Mouse (Mus musculus): ENCODE results near the gene Dnah6.

DNA sequence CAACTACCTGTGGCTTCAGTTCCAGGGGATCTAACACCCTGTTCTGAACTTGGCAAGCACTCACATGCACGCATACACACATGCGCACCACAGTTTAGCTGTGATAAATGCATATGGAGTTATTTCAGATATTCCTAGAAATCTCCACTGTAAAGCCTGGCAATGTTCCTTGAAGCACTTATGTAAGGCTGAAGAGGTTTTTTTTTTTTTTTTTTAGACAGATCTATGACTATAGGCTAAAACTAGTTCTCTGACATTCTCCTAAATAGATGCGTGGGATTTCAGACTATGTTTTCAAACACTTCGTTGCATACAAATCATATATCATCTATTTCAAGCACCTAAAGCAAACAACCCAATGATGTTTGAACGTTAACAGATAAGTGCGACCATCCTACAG lies 166.6 kb downstream of the Dnah6 start:
- TF ChIP-seq POLR2A (IDR thresholded peaks at IDR 0.05; ENCODE audit: borderline replicate concordance, control insufficient read depth, low read depth, low read length) (no peak), CTCF (IDR thresholded peaks at IDR 0.05; ENCODE audit: control insufficient read depth, insufficient read depth, low read length) (no peak)
